Mouse (Mus musculus) layer of hippocampus, adult 8-10 months (tissue): ENCODE measurements around the gene Rab4a. TPM values are rescaled to one million over a fixed set of nuclear protein-coding genes. Genes with fewer than 3 reads are reported as not detected.
"Not testable (repeated sequence)": the region's sequence is repeated elsewhere in the genome, so short reads cannot be mapped to it uniquely, and the experiment has no call there.

ENCODE experiments used
- DNase-seq, 2 experiments: peaks; one replicate each; pipeline ENCODE4 v3.0.0; 2022; ENCODE audit warnings: low spot score in 2 of 2
- total RNA-seq, 4 experiments: library from RNA; stranded (reverse); gene quantifications; 2 replicates each; pipeline ENCODE4 v1.2.4; 2022

Gene Rab4a
- total RNA-seq, 4 experiments from 2014 or later = 42.9 to 44.6 (median 43.4) TPM

DNA sequence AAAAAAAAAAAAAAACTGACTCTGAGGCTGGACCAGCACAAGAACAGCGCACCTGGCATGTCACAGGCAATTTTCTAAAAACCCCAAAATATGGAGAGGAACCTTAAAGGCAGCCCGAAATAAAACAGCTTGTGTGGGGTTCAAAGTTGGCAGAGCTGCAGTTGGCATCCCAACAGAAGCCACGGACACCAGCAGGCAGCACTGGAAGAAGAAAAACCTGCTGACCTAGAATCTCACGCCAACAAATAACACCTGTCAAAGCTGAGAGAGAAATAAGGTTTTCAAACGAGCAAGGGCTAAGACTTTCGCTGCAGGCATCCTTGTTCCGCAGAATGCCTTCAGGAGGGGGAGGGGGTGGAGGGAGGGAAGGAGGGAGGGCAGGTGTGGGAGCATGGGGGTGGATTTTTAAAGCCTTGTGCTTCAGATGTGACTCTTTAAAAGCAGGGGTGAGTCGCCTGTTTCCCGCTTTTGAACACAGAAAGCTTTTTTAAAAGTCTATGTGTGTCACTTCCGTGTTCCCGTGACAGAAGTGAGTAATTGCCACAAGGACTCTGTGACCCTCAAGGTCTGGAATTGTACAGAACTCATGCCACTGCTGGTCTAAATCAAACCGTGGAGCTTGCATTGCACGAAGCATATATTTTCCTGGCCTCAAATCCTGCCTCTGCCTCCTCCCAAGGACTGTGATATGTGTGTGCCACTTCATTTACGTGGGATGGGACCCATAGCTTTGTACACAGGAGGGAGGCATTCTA lies 17.2 kb upstream of the Rab4a start:
- DNase-seq = no peak

DNA sequence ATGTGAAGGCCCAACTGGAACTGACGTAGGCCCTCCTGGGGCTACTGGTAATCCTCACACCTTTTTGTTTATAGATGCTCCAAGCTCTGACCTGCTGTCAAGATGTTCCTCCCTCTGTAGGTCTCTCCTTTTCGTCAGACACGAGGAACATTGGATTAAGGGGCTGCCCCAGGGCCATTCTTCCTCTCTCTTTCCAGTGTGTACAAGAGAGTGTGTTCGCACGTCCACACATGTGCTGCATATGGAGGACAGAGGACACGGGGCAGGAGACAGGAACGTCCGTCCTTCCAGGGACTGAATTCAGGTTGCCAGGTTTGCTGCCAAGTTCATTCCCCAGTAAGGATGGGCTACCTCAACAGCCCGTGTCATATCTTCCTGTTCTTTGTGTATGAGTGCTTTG lies 16.3 kb upstream of the Rab4a start:
- no peak for DNase-seq

DNA sequence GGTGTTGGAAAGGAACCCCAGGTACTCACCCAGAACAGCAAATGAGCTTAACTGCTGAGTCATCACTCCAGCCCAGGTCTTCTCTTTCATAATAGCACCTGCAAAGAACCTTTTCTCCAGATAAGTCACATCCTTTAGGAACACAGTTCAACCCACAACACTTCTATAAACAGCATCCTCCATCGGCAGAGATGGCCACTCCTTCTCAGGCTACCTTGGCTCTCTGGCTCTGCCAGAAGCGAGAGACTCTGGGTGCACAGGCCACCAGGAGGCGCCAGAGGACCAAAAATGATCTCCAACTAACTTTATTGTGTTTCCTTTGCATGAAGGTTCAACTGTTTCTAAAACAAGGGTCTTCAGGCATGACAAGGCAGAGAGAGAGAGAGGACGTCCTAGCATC lies 15.8 kb upstream of the Rab4a start:
- peak; percentile 84 to 92 for DNase-seq

DNA sequence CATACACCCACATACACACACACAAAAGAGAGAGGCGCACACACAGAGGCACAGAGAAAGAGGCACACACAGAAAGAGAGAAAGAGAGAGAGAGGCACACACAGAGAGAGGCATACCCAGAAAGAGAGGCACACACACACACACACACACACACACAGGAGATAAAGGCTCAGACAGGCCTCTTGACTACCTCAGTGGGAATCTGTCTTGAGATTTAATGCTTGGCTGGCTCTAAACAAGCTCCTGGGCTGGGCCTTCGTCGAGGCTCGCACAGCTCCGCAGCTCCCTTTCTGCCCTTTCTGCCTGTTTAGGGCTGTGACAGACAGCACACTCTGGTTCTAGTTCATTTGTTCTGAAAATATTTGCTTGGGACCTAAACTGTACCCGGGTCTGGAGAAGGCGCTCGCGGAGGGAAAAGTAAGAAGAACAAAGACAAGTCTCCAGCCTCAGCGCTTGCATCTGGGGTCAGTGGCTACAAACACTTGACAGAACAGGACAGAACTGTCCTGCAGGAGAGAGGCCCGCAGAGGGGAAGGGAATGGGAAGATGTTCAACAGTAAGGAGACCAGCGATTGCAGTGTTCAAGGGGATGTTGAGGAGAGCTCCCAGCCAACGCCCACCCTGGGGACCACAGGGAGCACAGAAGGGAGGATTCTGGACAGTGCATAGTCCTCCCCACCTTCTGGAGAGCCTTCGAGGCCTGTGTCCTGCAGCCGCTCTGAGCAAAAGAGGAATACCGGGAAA lies 14.5 kb upstream of the Rab4a start:
- DNase-seq = no peak

DNA sequence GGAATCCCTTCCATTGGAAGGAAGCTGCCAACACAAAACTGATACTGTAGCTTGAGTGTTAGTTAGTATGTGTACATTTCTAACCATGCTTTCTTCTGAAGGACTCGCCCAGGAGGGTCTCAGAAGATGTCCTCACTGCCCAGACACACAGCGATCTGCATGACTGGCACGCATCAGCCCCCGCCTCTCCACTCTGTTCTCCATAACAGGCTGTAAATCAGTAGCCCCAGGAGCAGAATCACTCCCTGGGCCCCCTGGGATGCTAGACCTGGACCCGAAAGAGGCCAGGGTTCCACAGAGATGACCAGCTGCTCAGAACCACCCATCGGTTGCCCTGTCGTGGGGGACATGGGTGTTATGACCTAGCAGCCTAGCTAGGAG lies 13.9 kb upstream of the Rab4a start:
- DNase-seq = no peak

DNA sequence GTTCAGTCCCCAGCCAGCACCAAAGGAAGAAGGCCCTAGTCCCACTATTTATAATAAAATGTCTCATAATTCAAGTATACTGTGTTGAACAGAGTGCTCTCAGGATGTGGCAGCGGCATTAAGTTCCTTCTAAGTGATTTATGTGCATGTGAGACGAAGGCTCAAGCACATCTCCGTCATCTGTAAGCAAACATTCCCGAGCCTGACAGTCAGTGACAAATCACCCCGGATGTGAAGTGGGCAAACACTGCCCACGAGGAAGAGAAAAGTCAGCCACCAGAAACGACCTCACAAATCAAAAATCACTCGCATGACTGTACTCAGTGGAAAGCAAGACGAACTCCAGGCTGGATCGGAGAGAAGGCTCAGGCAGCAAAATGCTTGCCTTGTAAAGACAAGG lies 11.9 kb upstream of the Rab4a start:
- DNase-seq = no peak

DNA sequence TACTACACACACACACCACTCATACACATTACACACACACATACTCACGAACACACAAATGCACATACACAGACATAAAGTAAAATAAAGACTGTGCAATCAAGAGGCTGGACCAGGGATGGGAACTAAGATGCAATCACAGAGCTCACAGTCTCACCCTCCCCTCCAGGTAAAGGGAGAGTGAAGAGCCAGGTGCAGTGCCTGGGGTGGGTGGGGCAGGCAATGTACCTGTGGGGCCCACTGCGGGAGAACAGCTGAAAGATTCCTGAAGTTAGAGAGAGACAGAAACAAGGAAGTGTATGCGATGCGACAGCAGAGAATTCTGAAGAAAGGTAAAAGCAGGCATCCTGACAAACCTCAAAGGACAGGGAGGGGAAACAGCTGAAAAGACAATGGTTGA lies 11.0 kb upstream of the Rab4a start:
- DNase-seq = no peak

DNA sequence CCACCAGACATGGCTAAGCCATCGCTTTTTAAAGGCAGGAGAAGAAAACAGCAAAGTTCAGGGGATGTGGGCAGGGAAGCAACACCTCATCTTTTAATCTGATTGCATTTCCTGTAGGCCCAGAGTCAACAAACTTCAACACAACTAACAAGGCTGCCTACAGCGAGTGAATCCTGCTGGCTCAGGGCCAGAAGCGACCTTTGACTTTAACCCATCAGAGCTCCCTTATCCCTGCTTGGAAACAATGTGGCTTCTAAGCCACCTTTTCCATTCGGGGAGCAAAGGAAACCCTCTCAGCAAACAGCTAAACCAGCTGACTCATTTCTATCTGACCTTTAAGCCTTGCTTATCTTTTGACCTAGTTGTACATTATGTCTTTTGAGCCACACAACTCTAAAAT lies 9.0 kb upstream of the Rab4a start:
- DNase-seq = no peak

DNA sequence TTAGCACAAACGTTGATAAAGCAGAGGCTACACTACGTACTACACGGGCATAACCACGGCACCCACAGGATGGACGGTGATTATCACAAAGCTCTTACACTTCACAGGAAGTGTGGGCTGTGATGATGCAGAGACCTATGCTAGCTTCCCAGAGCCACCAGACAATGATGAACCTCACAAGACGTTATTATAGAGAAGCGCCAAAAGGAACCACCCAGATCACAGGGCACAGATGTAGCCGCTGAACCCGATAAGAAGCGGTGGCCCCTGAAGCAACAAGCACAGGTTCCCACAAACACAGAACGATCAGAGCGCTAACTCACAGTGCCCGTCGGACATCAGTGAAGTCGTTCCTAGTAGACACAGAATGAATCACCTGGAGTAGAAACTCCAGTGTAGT lies 7.9 kb upstream of the Rab4a start:
- no peak for DNase-seq

DNA sequence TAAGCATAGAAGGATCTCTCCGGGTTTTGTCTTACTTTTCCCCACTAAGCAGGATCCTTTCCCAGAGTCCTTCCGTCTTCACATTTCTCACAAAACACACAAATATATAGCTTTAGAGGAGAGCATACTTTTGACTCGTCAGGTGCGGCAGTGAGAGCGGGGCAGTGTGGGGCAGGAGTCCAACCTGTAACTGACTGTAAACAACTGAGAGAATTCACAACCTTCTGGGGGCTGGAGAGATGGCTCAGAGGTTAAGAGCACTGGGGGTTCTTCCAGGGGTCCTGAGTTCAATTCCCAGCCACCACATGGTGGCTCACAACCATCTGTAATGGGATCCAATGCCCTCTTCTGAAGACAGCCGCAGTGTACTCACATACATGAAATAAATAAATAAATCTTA lies 6.4 kb upstream of the Rab4a start:
- DNase-seq = no peak

DNA sequence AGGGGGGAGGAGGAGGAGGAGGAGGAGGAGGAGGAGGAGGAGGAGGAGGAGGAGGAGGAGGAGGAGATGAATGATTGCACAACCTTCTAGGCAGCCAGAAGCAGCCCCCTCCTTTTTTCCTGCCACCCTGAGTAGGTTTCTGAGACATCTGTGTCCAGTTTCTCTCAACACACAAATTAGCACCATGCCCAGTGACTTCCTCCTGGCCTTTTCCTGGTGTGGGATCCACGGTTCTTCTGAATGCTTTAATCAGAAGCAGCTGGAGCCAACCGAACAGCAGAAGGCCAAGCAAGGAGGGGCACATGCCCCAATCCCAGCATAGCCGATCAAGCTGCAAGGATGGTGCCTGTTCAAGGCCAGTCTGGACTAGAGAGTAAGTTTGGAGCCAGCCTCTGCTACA lies 5.9 kb upstream of the Rab4a start:
- no peak for DNase-seq

DNA sequence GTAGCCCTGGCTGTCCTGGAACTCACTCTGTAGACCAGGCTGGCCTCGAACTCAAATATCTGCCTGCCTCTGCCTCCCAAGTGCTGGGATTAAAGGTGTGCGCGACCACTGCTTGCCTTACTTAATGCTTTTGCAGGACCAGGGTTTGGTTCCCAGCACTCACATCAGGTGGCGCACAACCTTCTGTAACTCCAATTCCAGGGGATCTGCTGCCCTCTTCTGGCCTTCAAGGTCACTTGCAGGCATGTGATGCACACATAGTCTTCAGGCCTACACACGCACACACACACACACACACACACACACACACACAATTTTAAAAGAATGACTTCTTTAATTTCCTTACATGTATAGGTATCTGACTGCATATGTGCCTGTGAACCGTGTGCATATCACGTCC lies 4.9 kb upstream of the Rab4a start:
- no peak for DNase-seq

DNA sequence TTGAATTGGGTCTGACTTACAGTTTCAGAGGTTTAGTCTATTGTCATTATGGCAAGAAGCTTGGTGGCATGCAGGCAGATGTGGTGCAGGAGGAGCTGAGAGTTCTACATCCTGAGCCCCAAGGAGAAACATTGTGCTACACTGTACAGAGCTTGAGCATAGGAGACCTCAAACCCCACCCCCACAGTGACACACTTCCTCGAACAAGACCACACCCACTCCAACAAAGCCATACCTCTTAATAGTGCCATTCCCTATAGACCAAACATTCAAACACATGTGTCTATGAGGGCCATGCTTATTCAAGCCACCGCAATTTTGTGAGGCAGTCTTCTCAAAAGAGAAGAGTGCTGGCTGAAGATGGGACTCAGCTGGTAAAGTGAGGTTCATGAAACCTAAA lies 4.2 kb upstream of the Rab4a start:
- no peak for DNase-seq

DNA sequence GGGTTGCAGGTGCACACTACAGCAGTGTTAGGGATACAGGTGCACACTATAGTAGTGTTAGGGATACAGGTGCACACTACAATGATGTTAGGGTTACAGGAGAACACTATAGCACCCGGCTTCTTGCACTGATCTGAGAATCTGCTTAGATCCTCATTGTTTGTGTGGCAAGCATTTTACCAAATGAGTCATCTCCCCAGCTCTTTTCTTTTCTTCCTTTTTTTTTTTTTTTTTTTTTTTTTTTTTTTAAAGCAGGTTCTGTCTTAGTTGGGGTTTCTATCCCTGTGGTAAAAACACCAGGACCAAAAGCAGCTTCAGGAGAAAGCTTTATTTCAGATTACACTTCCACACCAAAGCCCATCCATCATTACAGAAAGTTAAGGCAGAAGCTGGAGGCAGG lies 2.1 kb upstream of the Rab4a start:
- DNase-seq = no peak

DNA sequence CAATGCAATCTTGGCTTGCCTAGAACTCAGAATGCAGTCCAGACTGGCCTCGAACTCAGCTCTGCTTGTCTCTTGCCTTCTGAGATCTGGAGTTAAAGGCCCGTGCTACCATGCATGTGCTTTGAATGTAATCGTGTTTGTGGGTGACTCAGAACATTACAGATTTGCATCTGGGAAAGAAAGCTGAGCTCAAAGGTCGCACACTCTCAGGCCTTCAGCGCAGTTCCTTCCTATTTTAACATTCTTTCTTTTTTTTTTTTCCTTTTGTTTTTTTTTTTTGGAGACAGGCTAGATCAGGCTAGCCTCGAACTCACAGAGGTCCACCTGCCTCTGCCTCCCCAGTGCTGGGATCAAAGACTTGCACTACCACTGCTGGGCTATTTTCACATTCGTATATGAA lies 1.2 kb upstream of the Rab4a start:
- DNase-seq = no peak

DNA sequence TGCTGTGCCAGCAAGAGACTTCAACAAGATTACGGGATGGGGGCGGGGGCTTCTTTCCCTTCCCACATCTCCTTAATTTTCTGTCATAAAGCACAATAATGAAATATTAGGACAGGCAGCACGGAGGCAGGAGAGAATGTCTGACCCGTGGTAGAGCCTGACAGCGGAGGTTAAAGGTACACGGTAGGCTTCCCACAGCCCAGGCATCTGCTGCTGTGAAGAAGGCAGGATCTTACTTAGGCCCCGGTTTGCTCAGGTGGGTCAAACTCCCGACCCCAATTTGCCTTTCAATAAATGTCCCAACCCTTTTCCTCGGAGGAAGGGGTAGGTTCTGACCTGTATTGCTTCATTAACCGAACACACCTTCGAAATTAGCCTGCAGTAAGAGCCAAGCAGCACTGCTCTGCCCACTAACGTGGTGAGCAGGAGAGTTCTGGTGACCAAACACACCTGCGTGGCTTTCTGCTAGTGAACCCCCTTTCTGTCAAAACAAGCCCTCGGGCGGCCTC lies 522 bp upstream of the Rab4a start:
- DNase-seq = no peak

DNA sequence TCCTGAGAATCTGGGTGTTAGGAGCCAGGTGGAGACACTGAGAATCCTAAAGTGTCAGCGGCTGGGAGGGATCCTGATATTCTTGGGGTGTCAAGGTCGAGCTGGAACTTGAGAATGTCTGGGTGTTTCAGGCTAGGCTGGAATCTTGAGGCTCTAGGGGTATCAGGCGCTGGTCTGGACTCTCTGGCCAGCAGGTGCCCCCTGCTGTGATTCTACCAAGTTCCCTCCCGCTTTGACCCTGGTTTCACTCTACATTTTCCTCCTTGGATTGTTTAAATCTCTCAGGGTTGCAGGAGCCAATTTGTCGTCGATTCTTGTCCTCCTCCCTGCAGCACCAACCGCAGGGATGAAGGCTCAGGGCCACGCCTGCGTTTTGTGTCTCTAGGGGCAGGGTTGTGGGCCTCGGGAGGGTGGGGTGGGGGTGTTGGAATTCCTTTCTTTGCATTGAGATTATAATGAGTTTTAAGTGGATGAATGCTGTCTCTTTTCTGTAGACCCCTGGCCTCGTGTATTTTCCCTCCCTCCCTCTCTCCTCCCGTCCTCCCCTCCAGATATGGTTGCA lies 670 bp downstream of the Rab4a start:
- DNase-seq = no peak

DNA sequence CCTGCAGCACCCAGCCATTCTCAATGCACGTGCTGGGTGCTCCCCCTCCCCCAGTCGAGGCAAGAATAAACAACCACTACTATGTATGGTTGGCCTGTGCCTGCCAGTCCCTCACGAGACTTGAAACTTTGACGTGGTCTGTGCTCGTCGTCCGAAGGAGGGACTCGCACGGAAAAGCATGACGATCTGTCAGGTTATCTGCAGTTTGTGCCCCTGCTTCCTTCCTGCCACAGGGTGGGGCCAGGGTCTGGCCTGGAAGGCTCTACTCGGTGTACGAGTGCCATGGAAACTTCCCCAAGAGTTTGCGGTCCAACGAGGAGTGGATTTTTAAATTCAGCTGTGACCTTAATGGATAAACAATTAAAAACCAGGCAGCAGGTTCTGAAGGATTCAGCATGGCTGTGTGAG lies 1.2 kb downstream of the Rab4a start:
- DNase-seq = no peak

DNA sequence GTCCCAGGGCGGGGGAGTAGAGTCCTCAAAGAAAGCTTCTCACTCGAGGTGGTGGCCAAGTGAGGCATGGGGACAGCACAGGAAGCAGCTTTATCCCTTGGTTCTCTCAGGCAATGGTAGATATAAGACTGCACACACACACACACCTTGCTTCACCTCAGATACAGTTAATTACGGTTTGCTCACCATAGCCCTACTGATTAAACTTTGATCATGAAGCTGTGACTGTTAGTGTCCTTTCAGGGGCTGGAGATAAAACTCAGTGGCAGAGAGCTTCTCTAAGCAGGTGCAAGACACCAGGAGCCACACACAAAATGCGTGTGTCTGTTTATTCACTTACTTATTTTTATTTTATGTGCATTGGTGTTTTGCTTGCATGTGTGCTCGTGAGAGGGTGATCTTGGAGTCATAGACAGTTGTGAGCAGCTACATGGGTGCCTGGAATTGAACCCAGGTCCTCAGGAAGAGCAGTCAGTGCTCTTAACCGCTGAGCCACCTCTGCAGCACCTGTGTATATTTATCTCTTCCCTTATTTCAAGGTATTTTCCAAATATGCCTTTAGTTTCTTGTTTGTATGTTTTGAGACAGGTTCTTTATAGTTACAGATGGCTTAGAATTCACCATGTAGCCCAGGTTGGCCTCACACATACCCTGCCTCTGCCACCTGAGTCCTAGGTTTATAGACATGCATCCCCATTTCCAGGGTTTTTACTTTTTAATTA lies 2.2 kb downstream of the Rab4a start:
- DNase-seq = no peak

DNA sequence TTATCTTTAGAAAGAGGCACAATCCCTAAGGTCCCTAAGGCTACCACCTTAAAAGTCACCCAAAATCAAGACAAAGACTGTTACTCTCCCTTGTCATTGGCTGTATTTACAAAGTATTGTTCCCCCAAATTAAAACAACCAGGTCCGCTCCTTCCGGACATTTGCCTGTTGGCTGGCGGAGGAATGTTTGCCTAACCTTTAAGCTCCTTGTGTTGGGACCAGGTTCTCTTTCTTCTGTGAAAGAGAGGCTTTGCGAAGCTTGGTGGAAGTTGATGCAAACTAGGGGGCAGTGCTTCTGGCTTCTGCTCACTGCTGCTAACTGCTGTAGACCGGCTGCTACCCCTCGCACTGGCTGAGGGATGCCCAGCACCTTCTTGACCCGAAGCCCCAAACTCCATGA lies 2.9 kb downstream of the Rab4a start:
- no peak for DNase-seq

DNA sequence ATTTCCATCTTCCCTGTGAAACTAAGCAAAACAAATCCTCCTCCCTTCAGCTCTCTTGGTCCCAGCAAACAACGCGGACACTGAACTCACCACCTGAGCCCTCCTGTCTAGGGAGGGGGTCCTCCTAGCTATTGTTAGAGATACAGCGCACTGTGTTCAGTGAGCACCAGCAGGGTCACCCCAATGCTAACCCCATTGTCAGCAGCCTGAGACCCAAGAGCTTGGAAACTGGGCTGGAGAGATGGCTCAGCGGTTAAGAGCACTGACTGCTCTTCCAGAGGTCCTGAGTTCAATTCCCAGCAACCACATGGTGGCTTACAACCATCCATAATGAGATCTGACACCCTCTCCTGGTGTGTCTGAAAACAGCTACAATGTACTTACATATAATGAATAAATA lies 3.6 kb downstream of the Rab4a start:
- not testable (repeated sequence) for DNase-seq

DNA sequence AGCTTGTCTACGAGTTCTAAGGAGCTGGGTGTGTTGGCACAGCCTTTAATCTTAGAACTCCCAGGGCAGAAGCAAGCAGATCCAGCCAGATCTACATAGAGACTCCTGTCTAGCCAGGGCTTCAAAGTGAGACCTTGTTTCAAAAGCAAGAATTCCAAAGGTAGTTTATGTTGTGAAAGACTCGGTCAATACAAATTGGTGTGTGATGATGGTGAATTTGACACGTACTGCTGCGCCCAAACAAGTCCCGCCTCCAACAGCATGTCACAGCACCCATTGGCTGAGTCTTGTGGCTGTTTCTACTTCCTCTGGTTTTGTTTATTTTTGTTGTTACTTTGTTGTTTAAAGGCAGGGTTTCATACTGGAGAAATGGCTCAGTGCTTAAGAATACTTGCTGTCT lies 6.4 kb downstream of the Rab4a start:
- no peak for DNase-seq
